Mouse (Mus musculus) CD4-positive, CD25-positive, alpha-beta regulatory T cell, adult 2 months (primary cell): ENCODE data around the gene Prdm16.

Experiments used
- DNase-seq: peaks from one replicate; pipeline ENCODE4 v3.0.0-alpha.2; 2012; ENCODE audit warnings: low read depth, low spot score

Gene Prdm16

DNA sequence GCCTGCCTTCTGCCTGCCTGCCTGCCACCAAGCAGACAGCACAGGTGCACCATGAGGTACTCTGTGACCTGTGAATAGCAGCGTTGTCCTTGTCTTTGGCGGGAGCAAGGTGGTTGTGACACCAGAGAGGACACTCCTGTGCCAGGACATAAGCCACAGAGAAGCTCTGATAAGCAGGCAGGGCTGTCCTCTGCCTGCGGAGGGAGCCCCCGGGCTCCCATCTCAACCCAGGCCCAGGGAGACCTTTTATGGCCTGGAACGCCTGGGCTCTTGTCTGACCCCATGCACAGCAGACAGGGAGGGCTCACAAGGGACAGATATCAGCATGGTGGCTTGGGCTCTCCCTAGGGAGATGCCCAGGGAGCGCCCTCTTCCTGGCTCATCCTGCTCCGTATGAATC lies 118.7 kb downstream of the Prdm16 start:
- no peak for DNase-seq

GRCm38 (mm10) chr4:154516470-154516869 lies 120.2 kb downstream of the Prdm16 start:
- DNase-seq: no peak

GRCm38 (mm10) chr4:154513664-154514063 lies 123.0 kb downstream of the Prdm16 start:
- DNase-seq: no peak

- no peak for DNase-seq
These were observed 124.1 kb downstream of the Prdm16 start for GRCm38 (mm10) chr4:154512518-154513090.

DNA sequence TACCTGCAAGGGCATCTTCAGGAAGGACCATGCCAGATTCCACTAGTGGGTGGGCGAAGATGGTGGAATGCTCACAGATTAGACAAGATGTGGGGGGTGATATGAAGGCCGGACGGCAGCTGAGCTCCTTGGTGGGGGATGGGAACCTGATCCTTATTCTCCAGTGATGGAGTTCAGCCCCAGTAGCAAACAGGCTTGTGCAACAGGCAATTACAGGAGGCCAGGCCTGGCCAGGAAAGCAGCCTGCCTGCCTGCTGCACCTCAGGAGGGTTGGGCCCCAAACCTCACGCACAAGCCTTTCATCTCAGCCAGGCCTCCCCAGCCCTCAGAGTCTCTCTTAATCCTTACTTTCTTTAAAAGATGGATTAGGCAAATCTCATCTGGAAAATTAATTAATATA lies 124.9 kb downstream of the Prdm16 start:
- DNase-seq: no peak

DNA sequence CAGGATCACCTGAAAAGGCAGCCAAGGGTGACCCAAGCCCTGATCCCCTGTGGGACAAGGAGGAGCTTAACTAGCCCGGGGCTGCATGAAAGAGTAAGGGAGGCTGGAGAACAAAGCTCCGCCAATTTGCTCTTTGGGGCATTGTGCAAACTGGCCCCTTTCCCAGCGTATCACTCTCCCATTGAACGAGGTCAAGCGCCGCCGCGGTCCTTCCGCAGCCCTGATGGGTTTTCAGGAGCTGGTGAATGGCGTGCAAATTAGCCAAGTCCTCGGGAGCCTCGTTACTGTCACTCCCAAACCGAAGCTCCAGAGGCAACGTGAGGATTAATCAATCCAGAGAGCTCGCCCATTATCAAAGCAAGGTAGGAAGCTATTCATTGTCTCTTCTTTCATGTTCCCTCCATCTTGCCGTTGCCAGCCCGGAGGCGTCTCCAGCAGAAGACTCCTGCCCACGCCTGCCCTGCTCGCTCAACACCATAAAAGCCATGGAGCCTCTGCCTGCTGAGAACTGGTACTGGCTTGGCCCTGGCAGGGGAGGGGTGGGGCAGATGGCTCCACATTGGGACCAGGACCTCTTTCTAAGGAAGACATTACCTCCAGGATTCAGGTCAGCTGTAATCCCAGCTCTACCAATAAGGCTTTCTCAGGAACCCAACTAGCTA lies 129.8 kb downstream of the Prdm16 start:
- DNase-seq: no peak

DNA sequence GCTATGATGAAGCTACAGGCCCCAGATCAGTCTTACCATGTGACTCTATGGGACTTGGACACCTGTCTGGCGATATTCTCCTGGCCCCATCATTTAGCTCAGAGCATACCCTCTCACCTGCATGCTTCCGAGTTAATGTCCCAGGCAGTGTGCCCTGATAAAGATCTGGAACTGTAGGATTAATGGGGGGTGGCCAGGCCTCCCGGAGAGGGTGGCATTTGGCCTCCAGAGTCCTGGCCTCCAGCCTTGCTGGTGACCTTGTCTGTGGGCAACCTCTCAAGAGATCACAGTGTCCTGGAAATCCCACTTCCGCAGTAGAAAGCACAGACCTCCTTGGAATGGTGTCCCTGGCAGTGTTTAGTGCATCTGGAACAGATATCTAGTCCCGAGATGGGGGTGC lies 131.4 kb downstream of the Prdm16 start:
- DNase-seq: no peak

GRCm38 (mm10) chr4:154503260-154503829 lies 133.3 kb downstream of the Prdm16 start:
- no peak for DNase-seq

DNA sequence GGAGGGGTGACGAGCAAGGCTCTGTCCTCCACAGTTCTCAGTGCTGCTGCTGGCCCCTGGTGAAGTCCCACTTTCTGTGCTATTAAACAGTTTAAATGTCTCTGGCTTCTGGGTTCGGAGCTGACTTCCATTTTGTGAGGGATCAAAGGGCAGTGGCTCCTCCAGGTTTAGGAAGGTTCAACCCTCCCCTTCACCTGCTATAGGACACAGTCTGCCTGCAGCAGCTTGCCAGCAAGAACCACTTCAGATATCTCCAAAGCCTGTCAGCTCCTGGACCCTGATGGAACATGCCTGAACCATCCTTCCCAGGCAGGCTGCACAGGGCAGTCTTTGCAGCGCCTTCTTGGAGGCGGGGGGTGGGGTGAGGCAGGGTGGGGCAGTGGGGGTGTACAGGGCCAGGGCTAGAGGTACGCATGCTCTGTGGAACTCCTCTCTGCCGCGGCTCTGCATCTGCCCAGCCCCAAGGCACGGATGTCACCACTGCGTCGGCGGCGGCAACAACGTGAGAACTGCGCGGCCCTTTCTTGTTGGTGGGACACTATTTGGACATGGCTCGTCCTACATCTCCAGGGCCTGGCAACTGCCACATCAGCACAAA lies 134.2 kb downstream of the Prdm16 start:
- no peak for DNase-seq

GRCm38 (mm10) chr4:154500695-154501094 lies 136.0 kb downstream of the Prdm16 start:
- DNase-seq: no peak

GRCm38 (mm10) chr4:154499701-154500523 lies 136.8 kb downstream of the Prdm16 start:
- DNase-seq: no peak

DNA sequence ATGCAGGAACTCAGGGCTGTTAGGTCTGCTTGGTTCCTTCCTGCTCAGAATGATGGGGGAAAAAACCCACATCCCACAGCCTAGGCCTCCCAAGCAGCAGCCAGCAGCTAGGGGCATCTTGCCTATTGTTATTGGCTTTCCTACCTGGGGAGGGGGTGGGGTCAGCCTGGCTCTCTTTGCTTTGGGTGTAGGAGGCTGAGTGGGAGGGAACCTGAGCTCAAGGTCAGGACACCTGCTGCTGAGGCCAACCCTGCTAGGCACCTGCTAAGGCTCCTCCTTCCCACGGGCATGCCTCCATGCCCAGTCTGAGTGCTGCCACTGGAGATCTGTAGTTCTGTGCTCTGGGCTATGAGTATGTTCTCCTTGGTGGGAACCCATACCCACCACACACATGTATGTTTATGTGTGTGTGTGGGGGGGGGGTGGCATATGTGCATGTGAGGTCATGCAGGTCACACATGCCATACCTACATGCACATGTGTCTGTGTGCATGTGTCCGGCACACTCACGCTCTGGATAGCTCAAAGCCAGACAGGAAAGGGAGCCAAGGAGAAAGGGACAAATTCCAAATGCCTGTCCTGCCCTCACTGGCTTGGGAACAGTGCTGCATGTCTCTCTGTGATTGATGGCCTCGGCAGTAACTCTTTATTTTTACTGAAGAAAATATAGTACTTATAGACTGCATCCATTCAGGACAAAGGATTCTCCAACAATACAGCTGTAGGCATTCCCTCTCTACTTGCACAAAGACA lies 139.1 kb downstream of the Prdm16 start:
- DNase-seq: no peak

- DNase-seq: no peak
These were observed 139.7 kb downstream of the Prdm16 start for GRCm38 (mm10) chr4:154496991-154497390.

GRCm38 (mm10) chr4:154496522-154496921 lies 140.2 kb downstream of the Prdm16 start:
- DNase-seq: no peak

DNA sequence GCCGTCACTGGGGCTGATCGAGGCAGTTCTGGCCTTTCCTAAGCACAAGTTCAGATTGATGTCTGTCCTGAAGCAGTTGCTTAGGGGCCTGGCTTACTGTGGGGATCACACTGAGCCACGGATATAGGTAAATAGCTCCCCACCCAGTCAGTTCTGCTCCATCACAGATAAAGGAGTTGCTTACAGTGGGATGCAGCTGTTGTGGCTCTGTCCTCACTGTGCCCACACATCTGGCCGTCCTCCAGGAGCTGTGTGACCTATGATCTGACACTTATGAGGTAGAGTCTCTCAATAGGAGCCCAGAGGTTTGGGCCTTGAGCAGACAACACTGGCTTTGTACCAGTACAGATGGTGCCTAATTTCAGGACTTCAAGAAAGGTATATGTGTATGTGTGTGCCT lies 142.7 kb downstream of the Prdm16 start:
- no peak for DNase-seq

- no peak for DNase-seq
These were observed 144.0 kb downstream of the Prdm16 start for GRCm38 (mm10) chr4:154492714-154493121.

DNA sequence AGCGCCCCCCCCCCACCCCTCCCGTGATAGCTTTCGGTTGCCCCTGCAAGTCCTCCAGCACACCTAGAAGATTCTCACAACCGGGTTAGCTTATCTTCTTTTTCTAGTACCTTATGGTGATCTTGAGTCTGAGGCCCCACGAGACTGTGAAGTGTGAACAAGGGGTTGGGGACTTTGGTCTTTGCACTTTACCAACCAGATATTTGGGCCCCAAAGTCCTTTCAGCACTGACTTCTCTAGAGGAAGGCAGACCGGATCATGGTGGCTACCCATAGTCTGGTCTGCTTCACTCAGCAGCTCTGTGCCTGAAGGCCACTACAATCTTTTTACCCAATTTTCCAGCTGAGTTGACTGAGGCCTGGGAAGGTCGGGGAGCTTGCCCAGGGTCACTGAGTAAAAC lies 144.4 kb downstream of the Prdm16 start:
- DNase-seq: no peak

GRCm38 (mm10) chr4:154488031-154488430 lies 148.6 kb downstream of the Prdm16 start:
- DNase-seq: no peak

DNA sequence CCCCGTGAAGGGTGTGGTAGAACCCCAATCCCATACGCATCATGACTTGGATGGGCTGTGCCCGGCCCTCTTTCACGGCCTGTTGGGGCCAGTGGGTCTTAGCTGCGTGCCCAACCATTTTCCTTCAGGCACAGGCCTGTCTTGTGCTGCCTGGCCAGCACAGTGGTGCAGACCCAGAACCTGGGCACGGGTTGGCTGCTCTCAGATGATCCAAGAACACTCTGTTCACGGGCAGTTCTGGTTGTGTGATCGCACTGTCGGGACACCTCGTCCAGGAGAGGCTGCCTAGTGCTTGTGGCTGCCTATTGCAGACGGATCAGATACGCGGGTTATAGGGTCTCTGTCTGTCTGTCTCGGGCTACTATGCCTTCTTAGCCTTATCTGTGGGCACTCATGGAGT lies 154.0 kb downstream of the Prdm16 start:
- no peak for DNase-seq

GRCm38 (mm10) chr4:154481771-154482637 lies 154.7 kb downstream of the Prdm16 start:
- no peak for DNase-seq
